Mouse (Mus musculus) lung, postnatal 0 days (tissue): ENCODE data around the gene Rcc1.

Source experiments
- CTCF ChIP-seq: IDR thresholded peaks from 2 replicates; pipeline ENCODE4 v1.5.1; 2016; ENCODE audit warnings: antibody characterized with exemption, mild to moderate bottlenecking
- EP300 ChIP-seq: IDR thresholded peaks from 2 replicates; pipeline ENCODE4 v1.6.1; 2016; ENCODE audit warnings: antibody characterized with exemption, mild to moderate bottlenecking, control low read depth

DNA sequence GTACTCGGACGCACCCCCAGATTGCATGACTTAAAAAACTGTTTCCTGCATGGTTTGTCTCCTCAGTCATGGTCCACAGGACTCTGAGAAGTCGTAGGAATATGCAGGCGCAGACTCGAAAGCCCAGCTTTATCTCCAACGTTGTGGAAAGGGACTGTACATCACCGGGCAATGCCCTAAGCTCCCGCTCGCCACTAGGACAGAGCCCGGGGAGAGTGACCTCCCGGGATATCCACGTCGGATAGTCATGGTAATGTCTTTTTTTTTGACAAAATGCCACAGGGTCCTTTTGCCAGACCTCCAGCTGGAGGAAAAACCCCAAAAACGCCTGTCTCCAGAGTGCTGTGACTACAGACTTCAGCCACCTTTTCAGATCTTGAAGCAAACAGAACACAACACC, 666 bp downstream of the Rcc1 start:
- TF ChIP-seq EP300 (no peak), CTCF (no peak)
